Mouse (Mus musculus): ENCODE results near the gene Ube2b. TPM values are rescaled to one million over a fixed set of nuclear protein-coding genes. Genes with fewer than 3 reads are reported as not detected.
A peak's percentile ranks its signal among the peaks of the same experiment; 100 is the strongest.

Gene Ube2b
- polyA plus RNA-seq, 2 experiments from 2014 or later, result 197 to 249 TPM

GRCm38 (mm10) chr11:51967443-51968401 is 32.8 kb downstream of the Ube2b start, which contains the start of gene Cdkn2aipnl:
Cdkn2aipnl (plus strand) TSS chr11:51967661.
- peak; percentile 79 for ATAC-seq

DNA sequence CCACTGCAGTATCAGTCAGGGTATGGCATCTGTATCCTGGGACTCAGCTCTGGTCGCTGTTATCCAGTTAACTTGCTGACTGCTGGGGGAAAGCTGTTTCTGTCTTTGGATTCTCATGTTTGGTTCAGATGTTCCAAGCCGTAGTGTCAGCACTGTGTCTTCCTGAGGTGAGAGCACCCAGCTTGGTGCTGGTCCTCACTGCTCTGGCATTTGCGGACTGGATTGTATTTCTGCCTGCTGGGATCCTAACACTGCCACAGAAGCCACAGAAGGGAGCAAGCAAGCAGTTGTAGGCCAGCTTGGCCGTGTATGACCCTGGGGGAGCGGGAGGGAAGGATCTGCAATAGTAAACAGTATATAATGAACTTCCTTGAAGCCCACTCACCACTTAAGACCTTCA is 33.9 kb downstream of the Ube2b start:
- no peak for ATAC-seq

GRCm38 (mm10) chr11:51962277-51962676 is 38.3 kb downstream of the Ube2b start:
- ATAC-seq, result no peak

DNA sequence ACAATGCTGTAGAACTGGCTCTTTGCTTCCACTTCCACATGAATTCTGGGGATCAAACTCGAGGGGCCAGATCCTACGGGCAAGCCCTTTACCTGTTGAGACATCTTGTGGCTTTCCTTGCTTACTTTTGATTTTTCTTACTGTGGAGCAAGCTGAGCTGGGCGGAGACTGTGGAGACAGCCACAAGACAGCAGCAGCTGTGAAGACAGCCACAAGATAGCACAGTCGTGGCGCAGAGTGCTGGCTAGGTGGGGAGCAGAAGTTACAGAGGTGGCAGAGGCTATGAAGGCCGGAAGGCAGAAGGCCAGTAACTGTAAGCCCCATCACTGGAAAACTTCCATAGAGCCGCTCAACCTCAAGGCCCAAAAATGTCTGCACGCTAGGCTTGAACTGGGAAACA is 38.8 kb downstream of the Ube2b start:
- no peak for ATAC-seq

DNA sequence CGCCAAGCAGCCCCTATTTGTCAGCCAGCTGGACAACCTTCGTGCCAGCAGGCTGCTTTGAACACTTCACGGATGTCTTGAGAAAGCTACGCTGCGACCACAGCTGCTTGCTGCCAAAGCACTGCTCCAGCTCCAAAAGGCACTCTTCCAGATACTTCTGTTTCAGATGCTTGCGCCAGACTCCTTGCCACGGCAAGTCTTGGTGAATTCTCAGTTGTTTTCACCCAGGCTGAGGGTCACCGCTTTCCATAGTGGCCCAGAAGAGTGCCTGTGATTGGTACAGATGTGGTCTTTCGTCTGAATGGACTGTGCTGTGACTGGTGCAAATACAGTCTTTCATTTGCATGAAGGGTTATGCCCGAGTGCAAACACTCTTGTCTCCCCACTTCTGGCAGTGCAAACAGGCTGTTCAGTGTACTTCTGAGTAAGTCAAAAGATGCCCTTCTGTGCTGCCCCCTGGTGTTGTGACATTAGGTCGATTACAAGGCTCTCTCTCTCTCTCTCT is 39.5 kb downstream of the Ube2b start:
- ATAC-seq, result no peak

GRCm38 (mm10) chr11:51960061-51960460 is 40.5 kb downstream of the Ube2b start:
- ATAC-seq, result no peak

DNA sequence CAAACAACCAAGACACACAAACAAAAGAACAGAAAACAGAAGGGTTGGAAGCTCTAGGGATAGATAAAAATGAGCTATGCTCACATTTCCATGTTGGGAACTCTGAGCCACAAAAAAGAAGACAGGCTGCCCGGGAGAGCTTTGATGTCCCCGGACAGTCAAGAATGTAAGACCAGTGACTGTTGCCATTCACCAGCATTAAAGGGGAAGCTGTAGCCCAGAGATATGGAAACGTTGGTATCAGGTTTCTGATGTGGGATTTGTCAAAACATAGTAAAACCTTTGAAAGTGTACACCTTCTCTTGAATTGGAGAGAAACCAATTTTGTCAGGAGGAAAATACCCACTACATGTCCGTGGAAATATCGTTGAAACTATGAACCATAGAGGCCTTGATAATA is 41.1 kb downstream of the Ube2b start:
- ATAC-seq, result no peak

- ATAC-seq, result no peak
These were observed 42.8 kb downstream of the Ube2b start for GRCm38 (mm10) chr11:51957760-51958159.

- no peak for ATAC-seq
These were observed 44.5 kb downstream of the Ube2b start for GRCm38 (mm10) chr11:51956112-51956511.

DNA sequence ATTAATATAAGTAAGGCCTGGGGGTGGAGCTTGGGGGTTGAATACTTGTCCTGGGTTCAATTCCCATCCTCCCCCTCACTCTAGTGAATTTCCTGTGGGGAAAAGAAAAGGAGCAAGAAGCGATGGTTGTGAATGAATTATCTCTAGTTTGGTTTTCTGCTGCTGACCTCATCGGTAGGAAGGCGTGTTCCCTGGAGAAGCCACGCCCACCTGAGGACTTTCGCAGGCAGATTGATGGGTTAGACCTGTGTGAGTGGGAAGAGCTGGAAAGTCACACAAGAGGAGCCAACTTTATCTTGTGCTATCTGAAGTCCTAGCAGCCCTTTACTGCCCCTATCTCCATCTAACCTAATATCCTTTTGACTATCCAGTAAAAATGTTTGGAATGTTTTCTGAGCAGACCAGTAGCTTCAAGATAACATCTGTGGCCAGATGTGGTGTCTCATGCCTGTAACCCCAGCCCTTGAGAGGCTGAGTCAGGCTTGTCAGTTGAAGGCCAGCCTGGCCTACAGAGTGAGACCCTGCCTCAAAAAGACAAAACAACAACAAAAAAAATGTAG is 48.6 kb downstream of the Ube2b start:
- no peak for ATAC-seq

DNA sequence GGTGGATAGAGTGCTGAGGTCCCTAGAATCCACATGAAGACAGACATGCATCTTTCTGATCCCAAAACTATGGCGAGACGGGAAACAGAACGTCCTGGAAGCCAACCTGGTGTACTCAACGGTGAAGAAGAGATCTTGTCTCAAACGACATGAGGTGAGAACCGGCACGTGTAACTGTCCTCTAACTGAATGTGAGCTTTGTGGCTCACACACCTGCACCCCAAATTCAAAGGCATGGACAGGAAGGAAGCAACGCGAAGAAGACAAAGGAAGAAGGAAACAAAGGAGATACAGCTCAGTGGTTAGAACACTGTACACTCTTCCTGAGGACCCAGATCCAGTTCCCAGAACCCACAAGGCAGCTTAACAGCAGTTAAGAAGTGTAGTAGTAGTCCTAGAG is 50.6 kb downstream of the Ube2b start:
- ATAC-seq, result peak; percentile 60

GRCm38 (mm10) chr11:51949155-51949840 is 51.3 kb downstream of the Ube2b start:
- ATAC-seq, result peak; percentile 53

- ATAC-seq, result no peak
These were observed 54.4 kb downstream of the Ube2b start for GRCm38 (mm10) chr11:51946144-51946543.

DNA sequence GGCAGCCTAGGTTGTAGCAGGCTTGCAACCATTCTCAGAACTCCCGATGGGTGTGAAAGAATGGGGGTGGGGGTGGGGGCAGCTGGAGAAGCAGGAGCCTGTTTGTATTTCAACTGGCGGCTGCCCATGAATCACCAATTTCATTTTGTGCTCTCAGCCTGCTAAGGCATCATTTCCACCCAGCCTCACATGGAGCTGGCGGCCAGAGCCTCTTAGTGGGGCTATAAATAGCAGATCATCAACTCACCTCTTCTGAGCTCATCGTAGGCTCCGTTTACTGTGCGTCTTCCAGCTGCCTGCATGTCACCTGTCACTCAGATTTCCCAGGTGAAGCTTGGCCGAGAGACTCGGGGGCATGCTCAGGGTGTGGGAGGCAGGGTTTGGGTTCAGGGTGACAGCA is 55.0 kb downstream of the Ube2b start:
- ATAC-seq, result no peak

- ATAC-seq, result no peak
These were observed 56.3 kb downstream of the Ube2b start for GRCm38 (mm10) chr11:51944239-51944638.

- ATAC-seq, result no peak
These were observed 57.1 kb downstream of the Ube2b start for GRCm38 (mm10) chr11:51943500-51943841.

GRCm38 (mm10) chr11:51942602-51943499 is 57.7 kb downstream of the Ube2b start:
- ATAC-seq, result no peak

DNA sequence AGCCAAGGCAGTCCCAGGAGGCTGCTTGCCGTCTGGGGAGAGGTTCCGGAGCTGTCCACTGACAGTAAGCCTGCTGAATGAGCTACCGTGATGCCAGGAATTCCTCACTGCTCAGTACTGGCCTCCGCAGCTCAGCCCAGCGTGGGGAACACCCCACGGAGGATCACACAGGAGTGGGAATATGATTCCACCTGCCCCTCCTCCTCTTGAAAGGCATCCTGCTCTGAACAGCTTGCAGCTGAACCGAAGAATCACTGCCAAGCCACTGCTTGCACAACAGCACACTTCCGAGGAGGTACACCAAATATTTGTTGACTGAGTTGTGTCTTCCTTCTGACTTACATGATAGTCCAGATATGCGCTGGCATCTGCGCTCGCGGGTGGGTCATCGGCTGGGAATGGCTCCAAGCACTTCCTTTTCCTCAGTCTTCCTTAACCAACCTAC is 60.0 kb downstream of the Ube2b start:
- no peak for ATAC-seq

- ATAC-seq, result no peak
These were observed 61.0 kb downstream of the Ube2b start for GRCm38 (mm10) chr11:51939590-51939955.

GRCm38 (mm10) chr11:51938817-51939589 is 61.6 kb downstream of the Ube2b start:
- ATAC-seq, result peak; percentile 90

- ATAC-seq, result no peak
These were observed 63.2 kb downstream of the Ube2b start for GRCm38 (mm10) chr11:51937361-51937781.
